Mouse (Mus musculus) megakaryocyte, embryonic 14.5 days (primary cell): Measurements from ENCODE around the gene Selenow.

Source experiments
- FLI1 ChIP-seq: IDR thresholded peaks from 2 replicates; pipeline ENCODE4 v1.6.1; 2012; ENCODE audit warnings: low read length, inconsistent platforms, mixed read lengths
- GATA1 ChIP-seq: IDR thresholded peaks from 3 replicates; pipeline ENCODE4 v1.6.1; 2012; ENCODE audit warnings: mixed read lengths, low read length, inconsistent platforms, borderline replicate concordance

- TF ChIP-seq GATA1 (no peak), FLI1 (no peak)
These were observed 33.9 kb upstream of the Selenow start for GRCm38 (mm10) chr7:15956143-15956542.
